Mouse (Mus musculus) stomach, postnatal 0 days (tissue): ENCODE results near the gene Tenm2.

Source experiments
- CTCF ChIP-seq: IDR thresholded peaks from 2 replicates; pipeline ENCODE4 v1.5.1; 2016; ENCODE audit warnings: antibody characterized with exemption, low read depth, mild to moderate bottlenecking, moderate library complexity
- EP300 ChIP-seq: optimal IDR thresholded peaks from 2 replicates; pipeline ENCODE3; 2016; ENCODE audit warnings: antibody characterized with exemption

DNA sequence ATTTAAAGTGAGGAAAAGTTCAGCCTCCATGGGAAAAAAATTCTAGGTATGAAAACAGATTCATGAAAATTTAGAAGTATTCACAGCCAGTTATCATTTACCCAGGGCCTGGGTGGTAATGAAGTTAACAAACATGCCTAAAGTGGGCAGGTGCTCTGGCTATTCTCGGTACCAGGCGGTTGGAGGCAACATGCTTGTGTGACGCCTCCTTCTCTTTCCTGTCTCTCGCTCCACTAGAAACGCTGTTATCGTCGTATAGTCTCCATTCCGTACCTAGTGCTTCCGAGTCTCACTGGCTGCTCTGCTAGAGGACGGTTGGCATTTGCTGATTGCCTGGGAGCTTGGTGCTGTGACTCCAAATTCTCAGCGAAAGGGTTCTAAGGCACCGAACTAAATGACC is 749.7 kb downstream of the Tenm2 start:
- TF ChIP-seq CTCF = no peak
- TF ChIP-seq EP300 = no peak
